Mouse (Mus musculus) forebrain, embryonic 13.5 days (tissue): ENCODE measurements around the gene Cntnap2. TPM values are rescaled to one million over a fixed set of nuclear protein-coding genes. Genes with fewer than 3 reads are reported as not detected.

Source experiments
- ATAC-seq: fragments of 200-750 bp; cut with Nextera tagmentation; 2 replicates; pipeline ENCODE4 v1.8.0; 2017
- H3K27ac ChIP-seq: fragments of 300-500 bp; sonication (generic); 2 replicates; pipeline ENCODE4 v1.5.1; 2015; ENCODE audit warnings: inconsistent platforms, mild to moderate bottlenecking, moderate library complexity
- H3K27me3 ChIP-seq: fragments of 300-500 bp; sonication (generic); 2 replicates; pipeline ENCODE4 v1.6.1; 2015; ENCODE audit warnings: mild to moderate bottlenecking, inconsistent platforms
- H3K36me3 ChIP-seq: fragments of 300-500 bp; sonication (generic); 2 replicates; pipeline ENCODE4 v1.6.1; 2015; ENCODE audit warnings: mild to moderate bottlenecking, inconsistent platforms; ENCODE audit not compliant: poor library complexity, severe bottlenecking
- H3K4me1 ChIP-seq: fragments of 300-500 bp; sonication (generic); 2 replicates; pipeline ENCODE4 v1.6.1; 2015; ENCODE audit warnings: inconsistent platforms
- H3K4me2 ChIP-seq: fragments of 300-500 bp; sonication (generic); 2 replicates; pipeline ENCODE4 v1.6.1; 2015; ENCODE audit warnings: inconsistent platforms, mild to moderate bottlenecking, moderate library complexity
- H3K4me3 ChIP-seq: fragments of 300-500 bp; sonication (generic); 2 replicates; pipeline ENCODE4 v1.5.1; 2015; ENCODE audit warnings: mild to moderate bottlenecking, inconsistent platforms
- H3K9ac ChIP-seq: fragments of 300-500 bp; sonication (generic); 2 replicates; pipeline ENCODE4 v1.6.1; 2015; ENCODE audit warnings: mild to moderate bottlenecking, inconsistent platforms
- H3K9me3 ChIP-seq: fragments of 300-500 bp; sonication (generic); replicated peaks from 2 replicates; pipeline ENCODE4 v1.6.1; 2016; ENCODE audit warnings: inconsistent platforms
- WGBS: fragments of 180-500 bp; shearing (Covaris S2); methylation state at CpG from one replicate; pipeline ENCODE4 v1.1.7; 2015; 5-methylcytosine and 5-hydroxymethylcytosine counted together
- polyA plus RNA-seq: library from polyadenylated mRNA; unstranded; fragments of >200 nt; fragmentation: Nextera tagmentation; extraction: Ambion mirVana; gene quantifications from 2 replicates; pipeline ENCODE4 v1.2.1, GENCODE M21; 2015

Gene Cntnap2
- polyA plus RNA-seq, 1 experiment from 2014 or later = 83.7 TPM

- ATAC-seq = no peak
Measured at GRCm38 (mm10) chr6:46197298-46197697, 1138.1 kb downstream of the Cntnap2 start.

GRCm38 (mm10) chr6:46201828-46202227 is 1142.7 kb downstream of the Cntnap2 start:
- no peak overlapping the region for H3K27ac ChIP-seq
- H3K9ac ChIP-seq = no peak overlapping the region
- 81% methylated on average over 4 of the region's 4 CpGs for WGBS
- H3K4me3 ChIP-seq = no peak overlapping the region
- no peaks in the 10 kb centered on the region for H3K27me3 ChIP-seq
- H3K36me3 ChIP-seq = no peaks in the 10 kb centered on the region
- H3K4me1 ChIP-seq = no peaks in the 10 kb centered on the region
- no peak for ATAC-seq
- no peaks in the 10 kb centered on the region for H3K9me3 ChIP-seq
- no peak overlapping the region for H3K4me2 ChIP-seq

More at GRCm38 (mm10) chr6:46197298-46197697, 1138.1 kb downstream of the Cntnap2 start:
- Histone ChIP-seq H3K4me2 (no peak overlapping the region), H3K27me3 (no peaks in the 10 kb centered on the region), H3K9ac (no peak overlapping the region), H3K27ac (no peak overlapping the region), H3K36me3 (no peaks in the 10 kb centered on the region), H3K4me3 (no peak overlapping the region), H3K9me3 (no peaks in the 10 kb centered on the region), H3K4me1 (no peaks in the 10 kb centered on the region)
- WGBS = 93% methylated on average over 2 of the region's 2 CpGs

- Histone ChIP-seq H3K9ac (no peak overlapping the region), H3K27ac (no peak overlapping the region), H3K36me3 (no peaks in the 10 kb centered on the region), H3K4me3 (no peak overlapping the region), H3K4me2 (no peak overlapping the region), H3K4me1 (no peaks in the 10 kb centered on the region), H3K27me3 (no peaks in the 10 kb centered on the region), H3K9me3 (no peaks in the 10 kb centered on the region)
- ATAC-seq = 0 out of 2 replicates have a peak, but pooled peaks have one; percentile 16
- WGBS = 49% methylated on average over 2 of the region's 2 CpGs
Measured at GRCm38 (mm10) chr6:46205531-46205930, 1146.4 kb downstream of the Cntnap2 start.

- Histone ChIP-seq H3K9ac (no peak overlapping the region), H3K27me3 (no peaks in the 10 kb centered on the region), H3K4me1 (no peaks in the 10 kb centered on the region), H3K4me2 (no peak overlapping the region), H3K36me3 (no peaks in the 10 kb centered on the region), H3K27ac (no peak overlapping the region), H3K4me3 (no peak overlapping the region), H3K9me3 (no peaks in the 10 kb centered on the region)
- WGBS = 98% methylated on average over 1 of the region's 1 CpGs
- no peak for ATAC-seq
Measured at GRCm38 (mm10) chr6:46232889-46233288, 1173.7 kb downstream of the Cntnap2 start.

- no peaks in the 10 kb centered on the region for H3K36me3 ChIP-seq
- H3K9ac ChIP-seq = no peak overlapping the region
- ATAC-seq = no peak
- 73% methylated on average over 2 of the region's 2 CpGs for WGBS
- no peak overlapping the region for H3K27ac ChIP-seq
- no peak overlapping the region for H3K4me2 ChIP-seq
- no peaks in the 10 kb centered on the region for H3K4me1 ChIP-seq
- H3K27me3 ChIP-seq = no peaks in the 10 kb centered on the region
- no peak overlapping the region for H3K4me3 ChIP-seq
- H3K9me3 ChIP-seq = no peaks in the 10 kb centered on the region
Measured at GRCm38 (mm10) chr6:46240349-46240748, 1181.2 kb downstream of the Cntnap2 start.

- H3K4me2 ChIP-seq = no peak overlapping the region
- H3K36me3 ChIP-seq = no peaks in the 10 kb centered on the region
- H3K9ac ChIP-seq = no peak overlapping the region
- no peak overlapping the region for H3K27ac ChIP-seq
- no peaks in the 10 kb centered on the region for H3K9me3 ChIP-seq
- 31% methylated on average over 1 of the region's 1 CpGs for WGBS
- H3K27me3 ChIP-seq = no peaks in the 10 kb centered on the region
- H3K4me1 ChIP-seq = no peaks in the 10 kb centered on the region
- ATAC-seq = no peak
- no peak overlapping the region for H3K4me3 ChIP-seq
Measured at GRCm38 (mm10) chr6:46263171-46263570, 1204.0 kb downstream of the Cntnap2 start.

GRCm38 (mm10) chr6:46346946-46347345 is 1287.8 kb downstream of the Cntnap2 start:
- no peaks in the 10 kb centered on the region for H3K36me3 ChIP-seq
- H3K9me3 ChIP-seq = no peaks in the 10 kb centered on the region
- H3K4me2 ChIP-seq = no peak overlapping the region
- no peak overlapping the region for H3K9ac ChIP-seq
- H3K4me1 ChIP-seq = no peaks in the 10 kb centered on the region
- ATAC-seq = peak; percentile 57; the same call in 1 of the 2 replicates
- H3K27me3 ChIP-seq = no peaks in the 10 kb centered on the region
- no peak overlapping the region; the same call in 1 of the 2 replicates for H3K27ac ChIP-seq
- WGBS = 74% methylated on average over 5 of the region's 5 CpGs
- H3K4me3 ChIP-seq = no peak overlapping the region

GRCm38 (mm10) chr6:46361091-46361490 is 1301.9 kb downstream of the Cntnap2 start:
- H3K27ac ChIP-seq = no peak overlapping the region
- ATAC-seq = peak; percentile 66
- H3K27me3 ChIP-seq = no peaks in the 10 kb centered on the region
- no peaks in the 10 kb centered on the region for H3K36me3 ChIP-seq
- no peak overlapping the region for H3K4me3 ChIP-seq
- no peaks in the 10 kb centered on the region for H3K9me3 ChIP-seq
- H3K4me1 ChIP-seq = no peaks in the 10 kb centered on the region
- H3K4me2 ChIP-seq = no peak overlapping the region
- H3K9ac ChIP-seq = no peak overlapping the region
- WGBS = 78% methylated on average over 2 of the region's 2 CpGs

GRCm38 (mm10) chr6:46362156-46362555 is 1303.0 kb downstream of the Cntnap2 start:
- Histone ChIP-seq H3K9me3 (no peaks in the 10 kb centered on the region), H3K36me3 (no peaks in the 10 kb centered on the region), H3K27me3 (no peaks in the 10 kb centered on the region), H3K9ac (no peak overlapping the region), H3K4me2 (no peak overlapping the region), H3K27ac (no peak overlapping the region), H3K4me3 (no peak overlapping the region), H3K4me1 (no peaks in the 10 kb centered on the region)
- WGBS = 86% methylated on average over 1 of the region's 1 CpGs
- peak; percentile 93 for ATAC-seq

- ATAC-seq = peak; percentile 75; the same call in 1 of the 2 replicates
- H3K4me1 ChIP-seq = no peaks in the 10 kb centered on the region
- H3K4me3 ChIP-seq = no peak overlapping the region
- no peak overlapping the region for H3K27ac ChIP-seq
- no peaks in the 10 kb centered on the region for H3K27me3 ChIP-seq
- WGBS = 81% methylated on average over 2 of the region's 2 CpGs
- no peak overlapping the region for H3K4me2 ChIP-seq
- no peak overlapping the region for H3K9ac ChIP-seq
- H3K9me3 ChIP-seq = no peaks in the 10 kb centered on the region
- H3K36me3 ChIP-seq = no peaks in the 10 kb centered on the region
Measured at GRCm38 (mm10) chr6:46398725-46399589, 1339.8 kb downstream of the Cntnap2 start.

- ATAC-seq = no peak
Measured at GRCm38 (mm10) chr6:46414154-46414553, 1355.0 kb downstream of the Cntnap2 start.

GRCm38 (mm10) chr6:46414562-46414961 is 1355.4 kb downstream of the Cntnap2 start:
- no peaks in the 10 kb centered on the region for H3K9me3 ChIP-seq
- no peak for ATAC-seq
- no peaks in the 10 kb centered on the region for H3K4me1 ChIP-seq
- H3K27me3 ChIP-seq = no peaks in the 10 kb centered on the region
- no peak overlapping the region for H3K4me3 ChIP-seq
- 92% methylated on average over 4 of the region's 4 CpGs for WGBS
- H3K27ac ChIP-seq = no peak overlapping the region
- no peak overlapping the region for H3K4me2 ChIP-seq
- no peaks in the 10 kb centered on the region for H3K36me3 ChIP-seq
- H3K9ac ChIP-seq = no peak overlapping the region

More at GRCm38 (mm10) chr6:46414154-46414553, 1355.0 kb downstream of the Cntnap2 start:
- no peak overlapping the region for H3K4me2 ChIP-seq
- H3K9ac ChIP-seq = no peak overlapping the region
- no peak overlapping the region for H3K27ac ChIP-seq
- no peaks in the 10 kb centered on the region for H3K27me3 ChIP-seq
- no peak overlapping the region for H3K4me3 ChIP-seq
- H3K4me1 ChIP-seq = no peaks in the 10 kb centered on the region
- H3K9me3 ChIP-seq = no peaks in the 10 kb centered on the region
- H3K36me3 ChIP-seq = no peaks in the 10 kb centered on the region
